Mouse (Mus musculus) thymus, adult 2 months (tissue): ENCODE results near the gene Zfand3. TPM values are rescaled to one million over a fixed set of nuclear protein-coding genes. Genes with fewer than 3 reads are reported as not detected.

Experiments
- DNase-seq: peaks from one replicate; pipeline ENCODE4 v3.0.0; 2021
- H3K27ac ChIP-seq: fragments of 200-500 bp; 2 replicates; pipeline ENCODE4 v1.5.1; 2012; ENCODE audit warnings: low read length, control low read depth; ENCODE audit not compliant: control insufficient read depth, insufficient read depth
- H3K27me3 ChIP-seq: fragments of 200-500 bp; 2 replicates; pipeline ENCODE4 v1.6.1; 2012; ENCODE audit warnings: mild to moderate bottlenecking, low read length, moderate library complexity, mixed read lengths; ENCODE audit not compliant: control insufficient read depth, insufficient read depth
- H3K36me3 ChIP-seq: fragments of 200-500 bp; 2 replicates; pipeline ENCODE4 v1.6.1; 2012; ENCODE audit warnings: mild to moderate bottlenecking, low read length, moderate library complexity; ENCODE audit not compliant: control insufficient read depth, insufficient read depth
- H3K4me1 ChIP-seq: fragments of 200-500 bp; replicated peaks from 2 replicates; pipeline ENCODE4 v1.6.1; 2012; ENCODE audit warnings: low read length; ENCODE audit not compliant: control insufficient read depth, insufficient read depth
- H3K4me3 ChIP-seq: fragments of 200-500 bp; 2 replicates; pipeline ENCODE4 v1.5.1; 2012; ENCODE audit warnings: mild to moderate bottlenecking, low read length, control low read depth, moderate library complexity; ENCODE audit not compliant: control insufficient read depth, insufficient read depth
- CTCF ChIP-seq: fragments of 200-500 bp; IDR thresholded peaks from 2 replicates; pipeline ENCODE4 v1.5.1; 2012; ENCODE audit warnings: mild to moderate bottlenecking, control low read depth, low read length, moderate library complexity, borderline replicate concordance; ENCODE audit not compliant: control insufficient read depth, poor library complexity, insufficient read depth; ENCODE audit errors: extremely low read depth
- POLR2A ChIP-seq: fragments of 200-500 bp; IDR thresholded peaks from 2 replicates; pipeline ENCODE4 v1.6.1; 2012; ENCODE audit warnings: mild to moderate bottlenecking, low read length, control low read depth, moderate library complexity; ENCODE audit not compliant: control insufficient read depth, poor library complexity, insufficient read depth; ENCODE audit errors: extremely low read depth
- WGBS: fragments of 180-500 bp; shearing (Covaris S2); methylation state at CpG from one replicate; pipeline ENCODE4 v1.1.7; 2018; 5-methylcytosine and 5-hydroxymethylcytosine counted together
- polyA plus RNA-seq: library from polyadenylated mRNA; depleted of rRNA; stranded (reverse); fragments of >200 nt; gene quantifications from 2 replicates; pipeline ENCODE4 v1.2.3, GENCODE M21; 2012

The Zfand3 gene
- polyA plus RNA-seq, 1 experiment, result 75.6 TPM

- H3K4me3 ChIP-seq, result no peak overlapping the region
- peaks cover 14% of the 10 kb centered on the region for H3K4me1 ChIP-seq
- 15% methylated on average over 10 of the region's 10 CpGs for WGBS
- H3K36me3 ChIP-seq, result no peaks in the 10 kb centered on the region
- H3K27ac ChIP-seq, result no peak overlapping the region
- no peaks in the 10 kb centered on the region for H3K27me3 ChIP-seq
- TF ChIP-seq CTCF (no peak), POLR2A (no peak)
- peak; percentile 13 for DNase-seq
Observed at GRCm38 (mm10) chr17:30158419-30159108, 154.0 kb downstream of the Zfand3 start.

- Histone ChIP-seq H3K27ac (no peak overlapping the region), H3K4me3 (no peak overlapping the region), H3K27me3 (no peaks in the 10 kb centered on the region), H3K36me3 (no peaks in the 10 kb centered on the region), H3K4me1 (peaks cover 14% of the 10 kb centered on the region)
- TF ChIP-seq CTCF, result no peak
- no peak for TF ChIP-seq POLR2A
- DNase-seq, result no peak
- WGBS, result 11% methylated on average over 5 of the region's 5 CpGs
Observed at GRCm38 (mm10) chr17:30159341-30159740, 154.8 kb downstream of the Zfand3 start.

- Histone ChIP-seq H3K36me3 (no peaks in the 10 kb centered on the region), H3K4me3 (no peak overlapping the region), H3K4me1 (peaks cover 14% of the 10 kb centered on the region), H3K27ac (no peak overlapping the region), H3K27me3 (no peaks in the 10 kb centered on the region)
- 97% methylated on average over 14 of the region's 14 CpGs for WGBS
- TF ChIP-seq CTCF (no peak), POLR2A (no peak)
- no peak for DNase-seq
Observed at GRCm38 (mm10) chr17:30160823-30161432, 156.4 kb downstream of the Zfand3 start.

- TF ChIP-seq CTCF (no peak), POLR2A (no peak)
- Histone ChIP-seq H3K27ac (no peak overlapping the region), H3K27me3 (no peaks in the 10 kb centered on the region), H3K36me3 (no peaks in the 10 kb centered on the region), H3K4me3 (no peak overlapping the region), H3K4me1 (peaks cover 14% of the 10 kb centered on the region)
- WGBS, result 70% methylated on average over 5 of the region's 5 CpGs
- DNase-seq, result no peak
Observed at GRCm38 (mm10) chr17:30162983-30163382, 158.4 kb downstream of the Zfand3 start.

- WGBS, result 92% methylated on average over 6 of the region's 6 CpGs
- Histone ChIP-seq H3K4me1 (peaks cover 7% of the 10 kb centered on the region), H3K36me3 (no peaks in the 10 kb centered on the region), H3K27ac (no peak overlapping the region), H3K27me3 (no peaks in the 10 kb centered on the region), H3K4me3 (no peak overlapping the region)
- TF ChIP-seq POLR2A (no peak), CTCF (no peak)
- no peak for DNase-seq
Observed at GRCm38 (mm10) chr17:30163793-30164192, 159.3 kb downstream of the Zfand3 start.

- H3K4me3 ChIP-seq, result no peak overlapping the region
- WGBS, result 92% methylated on average over 9 of the region's 9 CpGs
- H3K4me1 ChIP-seq, result no peaks in the 10 kb centered on the region
- no peak overlapping the region for H3K27ac ChIP-seq
- no peaks in the 10 kb centered on the region for H3K36me3 ChIP-seq
- no peak for TF ChIP-seq POLR2A
- TF ChIP-seq CTCF, result no peak
- no peaks in the 10 kb centered on the region for H3K27me3 ChIP-seq
- no peak for DNase-seq
Observed at GRCm38 (mm10) chr17:30164818-30165217, 160.3 kb downstream of the Zfand3 start.
